Mouse (Mus musculus): ENCODE results near the gene Ddx54.

Ddx54 gene

DNA sequence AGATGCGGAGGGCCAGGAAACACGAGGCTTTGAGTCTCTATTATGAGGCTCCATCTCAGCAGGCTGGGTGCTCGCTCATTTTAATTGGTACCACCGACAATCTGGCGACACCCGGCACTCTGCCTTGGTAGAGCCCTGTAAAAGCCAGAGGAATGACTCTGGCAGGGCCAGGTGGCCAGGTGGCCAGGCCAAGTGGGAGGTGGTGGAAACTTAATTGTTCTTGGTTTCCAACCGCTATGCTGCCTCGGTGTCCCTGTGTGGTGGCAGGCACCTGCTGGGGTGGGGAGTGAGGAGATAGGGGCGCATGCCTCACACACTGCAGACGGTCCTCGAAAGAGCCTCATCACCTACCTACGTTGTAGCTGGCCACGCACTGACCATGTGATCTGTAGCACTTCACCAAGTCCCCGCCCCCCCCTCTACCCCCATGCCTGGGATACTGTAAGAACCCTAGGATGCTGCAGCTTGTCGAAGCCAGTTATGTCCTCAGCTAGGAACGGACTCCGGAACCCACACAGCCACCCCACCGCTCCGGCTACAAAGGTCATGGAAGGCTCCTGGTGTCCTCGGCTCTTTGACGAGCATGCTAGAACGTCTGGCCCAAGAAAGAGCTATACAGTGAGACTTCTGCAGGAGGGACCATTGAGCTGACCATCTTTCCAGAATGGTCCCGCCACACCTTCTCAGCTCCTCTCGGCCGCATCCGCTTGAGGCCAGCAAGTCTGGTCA lies 32.5 kb upstream of the Ddx54 start:
- DNase-seq (ENCODE audit: low read depth, low spot score): no peak

DNA sequence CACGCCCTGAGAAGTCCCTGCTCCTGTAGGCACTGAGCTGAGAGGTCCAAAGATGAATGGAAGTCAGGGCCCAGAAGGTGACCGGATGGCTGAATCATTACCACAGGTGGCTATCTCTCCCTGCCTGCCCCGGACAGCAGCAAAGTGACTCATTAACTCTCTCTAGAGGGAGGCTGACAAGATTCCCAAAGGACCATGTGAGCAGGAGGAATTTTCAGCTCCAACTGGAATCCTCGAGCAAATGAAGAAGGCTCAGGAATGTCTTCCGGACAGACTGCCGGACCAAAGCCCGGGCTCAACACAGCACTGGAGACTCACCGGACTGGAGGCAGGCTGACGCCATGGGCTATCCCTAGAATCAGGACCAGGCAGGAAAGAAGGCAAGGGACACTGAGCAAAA lies 30.5 kb upstream of the Ddx54 start:
- no peak for DNase-seq (ENCODE audit: low read depth, low spot score)

DNA sequence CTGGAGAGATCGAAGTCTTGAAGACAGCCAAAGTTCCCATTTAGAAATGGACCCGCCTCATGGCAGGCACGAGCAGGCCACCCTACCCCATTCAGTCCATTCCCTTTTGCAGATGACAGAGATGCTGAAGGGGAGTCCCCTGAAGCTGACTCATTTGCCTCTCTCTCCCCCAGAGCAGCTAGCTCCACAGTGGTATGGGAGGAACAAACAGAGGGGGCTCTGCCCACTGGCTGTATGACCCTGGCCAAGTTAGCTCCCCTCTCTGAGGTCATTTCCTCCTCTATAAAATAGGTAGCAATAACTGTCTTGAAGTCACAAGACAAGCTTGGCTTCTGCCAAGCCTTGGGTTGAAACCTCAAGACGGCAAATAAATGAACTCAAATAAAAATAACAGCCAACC lies 29.0 kb upstream of the Ddx54 start:
- DNase-seq (ENCODE audit: low read depth, low spot score): no peak

DNA sequence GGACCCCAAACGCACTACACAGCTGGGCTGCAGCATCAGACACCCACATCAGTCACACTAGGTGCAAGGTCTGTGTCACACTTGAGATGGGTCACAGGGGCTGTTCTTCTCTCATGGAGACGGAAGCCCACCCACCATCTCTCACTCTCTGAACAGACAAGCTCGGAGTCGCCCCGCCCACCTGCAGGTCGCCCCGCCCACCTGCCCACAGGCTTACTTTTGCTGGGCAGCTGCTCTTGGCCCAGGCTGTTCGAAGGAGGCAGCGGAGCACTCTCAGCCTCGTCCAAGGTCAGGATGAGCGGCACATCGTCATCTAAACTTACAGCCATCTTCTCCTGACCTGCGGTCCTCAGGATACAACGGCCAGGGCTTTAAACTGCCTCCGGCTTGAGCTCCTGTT lies 27.6 kb upstream of the Ddx54 start:
- no peak for DNase-seq (ENCODE audit: low read depth, low spot score)

DNA sequence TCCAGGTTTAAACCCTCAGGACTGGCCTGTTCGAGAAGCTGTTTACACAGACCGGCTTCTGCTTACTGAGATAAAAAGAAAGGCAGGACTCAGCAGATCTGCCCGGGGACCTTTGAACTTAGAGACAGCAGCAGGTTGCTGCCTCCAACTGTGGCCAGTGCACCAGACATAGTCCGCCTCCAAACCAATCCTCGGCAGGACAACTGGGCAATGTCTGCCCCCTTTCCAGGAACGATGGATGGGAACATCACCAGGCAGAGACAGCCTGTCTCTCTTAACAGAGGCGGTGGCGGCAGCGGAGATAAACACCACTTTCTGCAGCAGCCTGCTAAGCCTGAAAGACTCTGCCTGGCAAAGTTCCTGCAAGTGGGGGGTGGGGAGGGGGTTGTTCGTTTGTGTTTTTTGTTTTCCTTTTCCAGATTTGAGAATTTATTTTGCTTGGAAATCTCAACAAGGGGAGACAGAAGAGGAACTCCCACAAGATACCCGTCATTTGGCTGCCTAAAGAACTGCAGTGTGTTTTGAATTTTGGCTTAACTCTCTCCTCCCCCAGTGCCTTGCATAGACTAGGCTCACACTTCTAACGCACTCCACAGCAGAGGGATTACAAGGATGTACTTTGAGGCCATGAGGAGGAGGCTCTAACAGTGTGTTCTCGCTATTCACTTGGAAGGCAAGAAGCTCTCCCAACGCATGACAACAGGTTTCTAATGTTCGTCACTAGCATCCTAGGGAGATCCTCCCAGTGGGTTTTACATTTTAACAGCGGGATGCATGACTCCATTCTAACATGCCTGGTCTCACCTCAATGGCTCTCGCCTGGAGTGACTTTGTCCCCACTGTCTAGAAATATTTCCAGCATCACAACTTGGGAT lies 25.6 kb upstream of the Ddx54 start:
- peak; percentile 75 for DNase-seq (ENCODE audit: low read depth, low spot score)

DNA sequence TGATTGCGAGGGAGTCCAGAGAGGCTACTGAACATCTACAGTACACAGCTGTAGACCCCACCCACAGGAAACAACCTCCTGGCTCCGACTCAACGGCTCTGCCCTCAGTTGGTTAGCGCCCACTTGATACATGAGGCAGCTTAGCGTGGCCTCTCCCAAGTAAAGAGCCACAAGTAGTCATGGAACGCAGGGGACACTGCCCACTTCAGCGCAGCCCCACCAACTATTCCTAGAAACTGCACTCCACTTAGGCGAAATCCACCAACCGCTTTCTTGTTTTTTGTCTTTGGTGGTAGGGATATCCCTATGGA lies 25.0 kb upstream of the Ddx54 start:
- DNase-seq (ENCODE audit: low read depth, low spot score): no peak

DNA sequence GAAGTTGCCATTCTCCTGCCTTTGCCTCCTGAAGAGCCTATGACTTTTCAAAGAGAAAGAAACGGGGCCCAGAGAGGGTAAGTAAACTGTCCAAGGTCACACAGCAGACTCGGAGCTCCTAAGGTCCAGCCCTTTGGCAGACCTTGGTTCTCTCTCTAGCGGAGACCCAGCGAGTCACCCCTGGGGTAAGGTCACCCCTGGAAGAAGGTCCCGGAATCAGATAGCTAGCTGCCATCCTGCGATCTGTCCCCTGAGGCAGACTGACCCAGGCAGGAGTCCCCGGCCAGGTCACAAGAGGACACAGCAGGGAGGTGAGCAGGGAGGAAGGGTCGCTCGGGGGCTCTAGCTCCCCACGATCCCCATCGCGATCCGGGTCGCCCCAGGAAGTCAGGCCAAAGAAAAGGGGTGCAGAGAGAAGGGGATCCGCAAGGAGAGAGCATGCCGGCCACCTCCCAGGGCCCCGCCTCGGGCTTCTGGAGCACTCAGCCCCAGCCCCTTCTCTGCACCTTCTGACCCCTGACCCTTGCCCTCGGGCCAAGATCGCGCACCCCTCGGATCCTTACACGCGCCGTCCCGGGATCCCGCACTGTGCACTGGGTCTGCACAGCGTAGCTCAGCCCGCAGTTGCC lies 24.5 kb upstream of the Ddx54 start:
- no peak for DNase-seq (ENCODE audit: low read depth, low spot score)

DNA sequence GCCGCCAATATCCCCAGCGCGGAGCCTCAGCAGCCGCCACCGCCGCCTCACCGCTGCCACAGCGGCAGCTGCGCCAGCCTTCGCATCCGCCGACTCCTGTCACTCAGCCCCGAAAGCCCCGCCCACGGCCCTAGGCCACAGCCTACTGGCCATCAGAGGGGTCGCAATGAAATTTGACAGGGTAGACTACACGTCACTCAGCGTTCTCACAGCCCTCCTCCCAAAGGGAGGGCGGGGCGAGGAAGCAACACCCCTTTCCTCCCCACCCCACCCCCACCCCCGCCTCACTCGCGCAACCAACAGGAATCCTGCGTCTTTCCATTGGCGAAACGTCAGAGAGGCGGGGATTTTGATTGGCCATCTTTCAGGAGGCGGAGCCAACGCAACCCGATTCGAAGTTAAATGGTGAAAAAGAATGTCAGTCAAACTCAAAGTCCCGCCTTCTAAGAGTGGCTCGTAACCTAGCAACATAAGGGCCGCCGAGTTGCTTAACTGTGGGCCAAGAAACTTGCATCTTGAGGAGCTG lies 23.9 kb upstream of the Ddx54 start, which contains the start of the genes Tpcn1 and Iqcd:
Gene Tpcn1, minus strand, starts transcription at position 105 of the 526 bp plus-strand sequence.
Gene Iqcd, plus strand, starts transcription at position 448 of the 526 bp plus-strand sequence.
- DNase-seq (ENCODE audit: low read depth, low spot score): peak; percentile 98

DNA sequence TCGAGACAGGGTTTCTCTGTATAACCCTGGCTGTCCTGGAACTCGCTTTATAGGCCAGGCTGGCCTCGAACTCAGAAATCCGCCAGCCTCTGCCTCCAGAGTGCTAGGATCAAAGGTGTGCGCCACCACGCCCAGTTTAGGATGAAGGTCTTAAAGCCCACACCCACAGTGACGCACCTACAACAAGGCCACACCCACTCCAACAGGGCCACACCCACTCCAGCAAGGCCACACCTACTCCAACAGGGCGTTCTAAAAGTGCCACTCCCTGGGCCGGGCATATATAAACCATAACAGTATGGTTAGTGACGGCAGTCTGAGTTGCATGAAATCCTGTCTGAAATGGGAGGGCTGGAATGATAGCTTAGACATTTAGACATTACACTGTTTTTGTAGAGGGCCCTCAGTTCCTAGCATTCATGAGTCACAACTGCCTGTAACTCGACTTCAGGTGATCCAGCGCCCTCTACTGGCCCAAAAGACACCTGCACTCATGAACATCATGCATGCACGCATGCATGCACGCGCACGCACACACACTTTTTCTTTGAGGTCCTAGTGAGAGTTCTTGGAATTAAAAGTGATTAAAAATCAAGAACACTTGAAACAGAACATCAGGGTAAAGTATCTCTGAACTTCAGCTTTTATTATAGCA lies 22.1 kb upstream of the Ddx54 start:
- DNase-seq (ENCODE audit: low read depth, low spot score): no peak

DNA sequence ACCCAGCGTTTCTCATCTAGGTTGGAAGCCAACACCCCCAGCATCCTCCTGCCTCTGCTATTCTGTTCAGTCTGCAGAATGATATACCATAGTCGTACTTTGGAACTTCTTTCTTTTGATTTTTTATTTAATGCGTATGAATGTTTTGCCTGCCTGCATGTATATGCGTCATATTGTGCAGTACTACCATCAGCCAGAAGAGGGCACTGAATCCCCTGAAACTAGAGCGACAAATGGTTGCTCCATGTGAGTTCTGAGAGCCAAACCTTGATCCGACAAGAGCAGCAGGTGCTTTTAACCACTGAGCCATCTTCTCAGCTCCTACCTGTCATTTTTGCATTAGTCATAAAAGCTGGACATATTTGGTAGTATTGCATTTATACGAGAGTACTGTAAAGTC lies 20.4 kb upstream of the Ddx54 start:
- DNase-seq (ENCODE audit: low read depth, low spot score): no peak

DNA sequence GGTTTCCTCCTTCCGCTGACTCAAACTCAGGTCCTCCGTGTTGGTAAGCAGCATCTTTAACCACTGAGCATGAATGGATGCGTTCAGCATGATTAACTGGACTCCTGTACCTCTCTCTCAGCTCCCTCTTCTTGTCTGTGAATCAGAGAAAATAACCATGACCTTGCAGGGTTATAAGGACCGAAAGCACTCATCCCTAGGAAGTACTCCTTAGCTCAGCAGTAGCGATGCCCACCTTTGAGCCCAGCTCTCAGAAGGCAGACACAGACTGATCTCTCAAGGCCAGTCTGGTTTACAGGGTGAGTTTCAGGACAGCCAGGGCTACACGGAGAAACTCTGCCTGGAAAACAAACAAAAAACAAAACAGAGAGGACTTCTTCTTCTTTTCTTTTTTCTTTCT lies 18.1 kb upstream of the Ddx54 start:
- DNase-seq (ENCODE audit: low read depth, low spot score): no peak

DNA sequence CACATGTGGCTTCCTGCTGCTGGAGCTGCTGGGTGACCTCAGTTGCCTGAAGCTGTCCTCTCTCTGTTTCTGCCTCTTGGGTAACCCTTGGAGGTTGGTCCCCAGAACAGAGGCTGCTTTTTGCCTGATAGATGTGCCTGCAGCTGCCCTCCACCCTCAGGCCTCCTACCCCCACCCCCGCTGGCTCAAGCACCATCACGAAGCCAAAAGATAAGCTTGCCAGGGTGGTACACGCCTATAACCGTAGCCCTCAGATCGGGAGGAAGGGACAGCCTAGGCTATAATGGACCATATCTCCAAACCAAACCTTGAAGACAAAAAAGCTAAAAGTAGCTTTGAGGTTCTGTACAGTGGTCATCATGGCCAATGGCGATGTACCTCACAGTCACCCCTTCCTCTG lies 12.9 kb upstream of the Ddx54 start:
- no peak for DNase-seq (ENCODE audit: low read depth, low spot score)

DNA sequence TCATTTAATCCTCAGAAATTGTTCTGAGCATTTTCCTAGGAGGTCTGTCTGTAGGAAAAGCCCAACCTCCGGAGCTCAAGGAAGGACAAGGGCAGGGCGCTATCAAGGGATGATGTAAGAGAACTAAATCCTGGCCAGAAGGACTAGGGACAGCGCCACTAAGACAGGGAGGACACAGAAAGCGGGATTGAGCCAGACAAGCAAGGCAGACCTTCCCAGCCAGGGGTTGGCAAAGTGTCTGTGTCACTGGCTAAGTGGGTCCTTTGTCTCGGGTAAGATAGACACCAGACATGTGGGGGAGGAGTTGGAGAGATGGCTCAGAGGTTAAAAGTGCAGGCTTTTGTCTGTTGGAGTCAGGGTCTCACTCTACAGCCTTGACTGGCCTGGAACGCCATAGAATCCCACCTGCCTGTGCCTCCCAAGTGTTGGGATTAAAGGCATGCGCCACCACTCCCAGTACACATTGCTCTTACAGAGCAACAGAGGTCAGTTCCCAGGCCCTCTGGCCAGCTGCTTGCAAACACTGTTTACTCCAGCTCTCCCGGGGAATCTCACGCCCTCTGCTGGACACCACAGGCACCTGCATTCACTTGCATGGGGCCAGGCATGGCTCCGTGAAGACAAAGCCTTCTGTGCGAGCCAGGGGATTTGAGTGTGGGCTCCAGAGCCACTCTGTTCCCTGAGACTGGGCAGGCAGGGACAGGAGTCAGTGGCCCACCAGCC lies 11.4 kb upstream of the Ddx54 start:
- no peak for DNase-seq (ENCODE audit: low read depth, low spot score)

DNA sequence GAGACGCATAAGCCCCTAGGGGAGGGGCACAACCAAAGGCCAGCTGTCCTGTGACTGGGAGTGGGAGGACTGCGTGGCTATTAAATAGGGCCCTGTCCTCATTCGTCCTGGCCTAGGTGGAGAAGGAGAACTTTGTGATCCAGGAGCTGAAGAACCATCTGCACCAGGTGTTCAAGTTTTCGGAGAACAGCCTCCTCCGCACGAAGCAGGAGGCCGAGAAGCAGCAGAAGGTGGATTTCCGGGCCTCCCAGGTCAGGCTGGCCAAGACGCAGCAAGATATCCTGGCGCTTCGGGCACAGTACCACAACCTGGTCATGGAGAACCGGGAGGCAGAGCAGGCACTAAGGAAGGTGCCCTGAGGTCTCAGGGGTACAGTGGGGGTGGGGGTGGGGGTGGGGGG lies 10.3 kb upstream of the Ddx54 start:
- DNase-seq (ENCODE audit: low read depth, low spot score): no peak

DNA sequence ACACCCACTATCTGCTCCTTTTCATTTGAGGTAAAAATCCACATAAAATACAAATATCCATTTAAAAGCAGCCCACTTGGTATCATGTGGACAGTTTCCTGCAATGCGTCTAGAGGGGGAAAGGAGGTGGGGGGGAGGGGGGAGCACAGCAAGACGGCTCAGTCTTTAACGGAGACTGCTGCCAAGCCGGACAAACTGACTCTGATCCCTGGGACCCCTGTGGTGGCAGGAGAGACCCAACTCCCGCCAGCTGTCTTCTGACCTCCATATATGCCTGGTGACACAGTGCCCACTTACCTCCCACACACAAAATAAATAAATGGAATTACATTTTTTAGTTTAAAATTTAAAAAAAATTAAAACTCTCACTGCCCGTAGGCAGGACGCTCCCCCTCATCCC lies 9.0 kb upstream of the Ddx54 start:
- DNase-seq (ENCODE audit: low read depth, low spot score): no peak

DNA sequence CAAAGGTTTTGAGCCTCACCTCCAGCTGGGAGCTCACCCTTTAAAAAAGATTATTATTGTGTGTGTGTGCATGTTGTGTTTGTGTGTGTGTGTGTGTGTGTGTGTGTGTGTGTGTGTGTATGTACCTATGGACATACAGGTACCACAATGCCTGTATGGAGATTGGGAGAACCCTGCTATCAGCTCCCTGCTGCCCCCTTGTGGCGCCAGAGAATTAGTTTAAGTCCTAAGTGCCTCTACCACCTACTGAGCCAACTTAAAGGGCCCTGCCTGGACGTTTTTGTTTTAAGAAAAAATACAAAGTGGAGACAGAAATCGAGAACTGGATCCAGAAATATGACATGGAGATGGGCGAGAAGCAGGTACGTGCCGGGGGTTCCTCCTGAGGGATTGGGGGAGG lies 7.7 kb upstream of the Ddx54 start:
- DNase-seq (ENCODE audit: low read depth, low spot score): peak; percentile 65

DNA sequence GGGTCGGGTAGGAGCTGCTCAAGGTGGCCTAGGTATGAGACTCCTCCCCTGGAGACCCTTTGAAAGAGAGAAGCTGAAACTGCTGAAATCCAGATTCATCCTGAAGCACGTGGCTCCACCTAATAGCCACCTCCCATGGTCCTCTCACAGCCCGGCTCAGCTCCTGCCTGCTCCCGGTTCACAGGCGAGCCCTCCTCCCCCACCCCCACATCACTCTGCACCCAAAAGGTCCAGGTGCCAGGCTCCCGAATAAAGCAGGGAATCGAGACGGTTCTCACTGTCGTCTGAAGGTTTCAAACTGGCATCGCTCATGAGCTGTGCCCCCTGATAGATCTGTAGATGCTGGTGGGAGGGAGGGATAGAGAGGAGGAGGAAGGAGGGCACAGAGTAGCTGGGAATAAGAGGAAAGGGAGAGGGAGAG lies 7.3 kb upstream of the Ddx54 start:
- no peak for DNase-seq (ENCODE audit: low read depth, low spot score)

DNA sequence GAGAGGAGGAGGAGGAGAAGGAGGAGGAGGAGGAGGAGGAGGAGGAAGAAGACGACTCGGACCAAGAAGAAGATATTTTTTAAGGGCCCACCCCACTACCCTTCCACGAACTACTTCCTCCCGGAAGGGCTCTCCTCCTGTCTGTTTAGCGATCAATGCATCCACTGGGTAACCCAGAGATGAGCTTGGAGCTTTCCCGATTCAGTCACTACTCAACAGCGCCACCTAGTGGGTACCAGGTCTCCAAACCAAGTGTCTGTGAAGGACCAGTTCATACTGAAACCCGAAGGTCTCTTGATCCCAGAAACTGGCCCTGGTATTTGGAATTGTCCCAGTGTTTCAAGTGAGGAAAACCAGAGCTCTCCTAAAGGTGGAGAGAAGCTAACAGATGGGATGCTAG lies 6.9 kb upstream of the Ddx54 start:
- DNase-seq (ENCODE audit: low read depth, low spot score): peak; percentile 93

DNA sequence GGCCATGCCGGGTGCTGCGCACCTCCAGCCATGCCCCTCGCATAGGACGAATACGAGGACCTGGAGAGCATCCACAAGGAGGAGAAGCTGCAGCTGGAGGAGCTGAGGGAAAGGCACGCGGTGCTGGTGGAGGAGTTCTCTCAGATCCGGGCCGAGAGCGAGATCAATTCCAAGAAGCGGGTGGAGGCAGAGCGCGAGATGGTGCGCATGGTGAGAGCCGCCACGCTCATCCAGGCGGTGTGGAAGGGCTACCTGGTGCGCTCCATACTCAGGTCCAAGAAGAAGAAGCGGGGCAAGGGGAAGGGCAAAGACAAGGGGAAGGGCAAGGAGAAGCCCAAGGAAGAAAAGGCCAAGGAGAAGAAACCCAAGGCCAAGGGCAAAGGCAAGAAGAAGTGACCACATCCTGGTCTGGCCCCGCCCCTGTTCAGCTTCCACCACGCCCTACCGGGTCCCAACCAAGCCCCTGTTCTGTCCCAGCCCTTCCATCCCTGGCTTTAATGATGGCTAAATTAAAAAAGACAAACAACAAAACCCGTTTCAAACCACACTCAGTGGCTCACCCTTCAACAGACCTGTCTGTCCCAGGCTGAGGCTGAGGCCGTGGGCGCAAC lies 5.8 kb upstream of the Ddx54 start:
- DNase-seq (ENCODE audit: low read depth, low spot score): no peak

DNA sequence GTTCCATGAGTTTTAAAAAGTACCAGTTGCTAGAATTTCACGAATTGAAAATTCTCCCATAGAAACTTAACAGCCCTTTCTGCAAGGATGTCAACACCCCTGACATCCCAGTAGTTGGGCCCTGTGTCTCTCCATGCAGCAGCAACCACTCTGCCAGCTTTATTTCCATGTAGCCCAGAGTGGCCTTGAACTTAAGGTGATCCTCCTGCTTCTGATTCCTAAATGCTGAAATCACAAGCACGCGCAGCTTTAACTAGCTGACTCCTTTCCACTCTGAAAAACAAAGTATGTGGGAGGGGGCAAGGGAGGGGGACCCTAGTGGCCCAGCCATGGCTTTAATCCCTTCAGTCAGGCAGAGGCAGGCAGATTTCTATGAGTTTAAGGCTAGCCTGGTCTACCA lies 5.2 kb upstream of the Ddx54 start:
- DNase-seq (ENCODE audit: low read depth, low spot score): no peak

DNA sequence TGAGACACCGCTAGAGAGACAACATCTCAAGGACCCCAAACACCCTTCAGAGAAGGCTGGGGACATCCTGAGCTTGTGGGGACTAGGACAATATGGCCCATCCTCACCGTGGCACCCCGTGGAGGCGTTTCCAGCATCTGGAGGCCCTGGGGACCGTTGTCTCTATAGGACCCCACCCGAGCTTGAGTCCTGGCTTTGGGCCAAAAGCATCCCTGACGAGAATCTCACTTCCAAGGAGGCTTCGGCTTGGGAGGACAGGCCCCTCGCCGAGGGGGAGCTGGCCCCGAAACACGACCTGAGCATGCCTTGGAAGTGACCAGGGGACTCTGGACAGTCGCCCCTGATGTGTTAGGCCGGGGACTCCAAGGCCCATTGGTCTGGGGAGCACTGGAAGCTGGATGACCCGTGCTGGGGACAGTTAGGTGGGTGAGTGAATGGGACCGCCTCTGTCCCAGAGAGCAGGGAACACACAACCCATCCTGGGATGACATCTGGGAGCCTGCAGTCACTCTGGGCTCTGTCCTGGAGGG lies 3.2 kb upstream of the Ddx54 start:
- DNase-seq (ENCODE audit: low read depth, low spot score): no peak

All from telencephalon, adult 2 months (tissue).